Mouse (Mus musculus) E14TG2a.4 (cell line): ENCODE data around the gene Myo1e.

Experiments used
- H3K27me3 ChIP-seq: 2 replicates; pipeline ENCODE4 v1.6.1; 2014; ENCODE audit warnings: low read length, control low read depth; ENCODE audit not compliant: insufficient read depth
- H3K36me3 ChIP-seq: 2 replicates; pipeline ENCODE4 v1.6.1; 2014; ENCODE audit warnings: low read length, control low read depth; ENCODE audit not compliant: insufficient read depth
- H3K4me1 ChIP-seq: replicated peaks from 2 replicates; pipeline ENCODE4 v1.6.1; 2014; ENCODE audit warnings: low read depth, low read length, control low read depth
- H3K4me3 ChIP-seq: replicated peaks from 2 replicates; pipeline ENCODE4 v1.5.1; 2014; ENCODE audit warnings: mild to moderate bottlenecking, low read length
- H3K9me3 ChIP-seq: 2 replicates; pipeline ENCODE4 v1.6.1; 2014; ENCODE audit warnings: low read length, control low read depth
- CTCF ChIP-seq: conservative IDR thresholded peaks from 2 replicates; pipeline ENCODE4 v1.5.1; 2014; ENCODE audit warnings: low read length
- NANOG ChIP-seq: IDR thresholded peaks from 2 replicates; pipeline ENCODE4 v1.6.1; 2014; ENCODE audit warnings: borderline replicate concordance, low read length, mixed read lengths
- POU5F1 ChIP-seq: IDR thresholded peaks from 2 replicates; pipeline ENCODE4 v1.6.1; 2014; ENCODE audit warnings: low read length, borderline replicate concordance

Gene Myo1e

DNA sequence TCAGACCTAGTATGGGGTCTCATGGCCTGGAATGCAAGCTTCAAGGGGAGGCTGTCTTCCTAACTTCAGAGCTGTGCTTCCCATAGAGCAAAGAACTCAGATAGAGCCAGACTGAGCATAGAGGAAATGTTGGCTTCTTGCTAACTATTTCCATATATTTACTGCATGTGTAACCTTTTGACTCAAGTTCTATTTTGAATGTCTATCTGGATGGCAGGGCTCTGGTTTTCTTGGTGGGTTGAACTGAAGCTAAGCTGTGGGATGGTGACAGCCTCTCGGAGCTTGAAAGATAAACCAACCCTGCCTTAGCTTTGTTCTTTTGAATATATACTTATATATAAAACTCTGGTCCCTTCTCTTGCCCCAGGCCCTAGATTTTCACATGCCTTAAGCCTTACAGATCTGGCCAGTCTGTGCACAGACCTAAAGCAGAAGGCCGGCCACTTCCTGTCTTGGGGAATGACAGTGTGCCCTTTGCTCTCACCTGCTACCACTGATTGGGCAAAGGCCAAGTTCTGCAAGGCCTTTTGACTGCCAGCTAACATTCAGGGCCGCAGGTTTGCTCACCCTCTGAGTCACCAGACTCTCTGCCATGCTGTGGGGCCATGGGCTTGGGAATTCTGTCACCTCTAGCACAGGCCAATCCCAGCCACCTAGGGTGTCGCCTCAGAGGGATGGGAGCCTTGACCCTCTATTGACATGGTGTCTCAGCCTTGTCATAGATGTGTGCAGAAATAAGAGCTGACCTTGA, 35.1 kb downstream of the Myo1e start:
- Histone ChIP-seq H3K36me3 (no peaks in the 10 kb centered on the region), H3K27me3 (no peaks in the 10 kb centered on the region), H3K4me3 (no peak overlapping the region), H3K4me1 (peaks cover 44% of the 10 kb centered on the region), H3K9me3 (peaks cover 6% of the 10 kb centered on the region; the same call in 1 of the 2 replicates)
- no peak for TF ChIP-seq CTCF

DNA sequence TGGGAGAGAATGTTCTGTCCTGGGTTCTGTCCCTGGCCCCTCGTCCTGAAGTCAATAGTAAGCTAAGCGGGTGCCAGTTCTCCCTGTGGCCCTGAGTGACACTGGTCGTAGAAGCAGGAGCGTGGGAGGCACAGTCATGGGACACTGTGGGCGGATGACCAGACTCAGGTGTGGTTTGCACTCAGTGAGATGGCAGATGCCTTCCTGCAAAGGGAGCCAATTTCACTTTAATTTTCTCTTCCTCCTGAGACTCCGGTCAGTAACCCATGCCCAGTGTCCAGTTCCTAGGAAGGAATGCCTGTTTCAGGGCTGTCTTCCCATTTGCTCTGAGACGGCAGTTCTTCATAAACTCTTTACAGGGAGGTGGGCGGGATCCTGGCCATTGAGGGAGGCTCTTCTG, 36.1 kb downstream of the Myo1e start:
- no peaks in the 10 kb centered on the region for H3K27me3 ChIP-seq
- H3K4me3 ChIP-seq, result no peak overlapping the region
- H3K36me3 ChIP-seq, result no peaks in the 10 kb centered on the region
- TF ChIP-seq POU5F1, result no peak
- no peak for TF ChIP-seq CTCF
- no peak for TF ChIP-seq NANOG
- H3K9me3 ChIP-seq, result peaks cover 6% of the 10 kb centered on the region; the same call in 1 of the 2 replicates
- H3K4me1 ChIP-seq, result peaks cover 52% of the 10 kb centered on the region

DNA sequence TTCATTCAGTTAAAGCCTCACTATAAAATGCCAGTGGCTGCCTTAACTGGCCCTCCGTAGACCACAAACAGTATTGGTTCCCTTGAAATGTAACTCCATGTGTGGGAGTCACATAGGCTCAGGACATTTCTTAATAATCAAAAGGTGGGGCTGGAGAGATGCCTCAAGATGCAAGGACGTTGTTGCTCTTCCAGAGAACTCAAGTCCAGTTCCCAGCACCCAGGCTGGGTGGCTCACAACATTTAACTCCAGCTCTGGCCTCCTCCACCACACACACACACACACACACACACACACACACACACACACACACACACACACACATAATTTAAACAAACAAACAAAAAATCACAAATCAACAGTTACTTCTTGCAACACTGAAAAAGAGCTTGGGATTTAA, 36.6 kb downstream of the Myo1e start:
- H3K36me3 ChIP-seq, result no peaks in the 10 kb centered on the region

DNA sequence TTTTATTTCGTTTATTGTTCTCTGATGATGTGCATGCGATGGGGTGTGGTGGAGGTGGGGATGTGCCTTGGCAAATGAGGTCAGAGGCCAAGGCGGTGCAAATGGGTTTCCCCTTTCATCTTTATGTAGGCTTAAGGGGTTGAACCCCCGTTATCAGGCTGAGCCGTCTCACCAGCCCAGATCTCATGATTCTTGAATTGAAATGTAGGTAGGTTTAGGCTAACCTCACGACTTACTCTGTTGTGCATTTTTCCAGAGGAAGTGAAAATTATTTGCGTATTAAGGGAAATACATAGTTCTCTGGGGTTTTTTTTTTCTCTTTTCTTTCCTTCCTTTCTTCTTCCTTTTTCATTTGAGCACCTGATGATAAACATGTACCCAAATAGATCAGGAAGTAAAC, 37.0 kb downstream of the Myo1e start:
- TF ChIP-seq CTCF, result no peak
- no peak for TF ChIP-seq POU5F1
- no peak for TF ChIP-seq NANOG
- Histone ChIP-seq H3K36me3 (no peaks in the 10 kb centered on the region), H3K27me3 (no peaks in the 10 kb centered on the region), H3K4me1 (peaks cover 56% of the 10 kb centered on the region), H3K4me3 (no peak overlapping the region), H3K9me3 (peaks cover 6% of the 10 kb centered on the region; the same call in 1 of the 2 replicates)

More for the DNA sequence above, 36.6 kb downstream of the Myo1e start:
- no peak for TF ChIP-seq POU5F1
- TF ChIP-seq CTCF, result no peak
- TF ChIP-seq NANOG, result no peak
- H3K4me3 ChIP-seq, result no peak overlapping the region
- H3K4me1 ChIP-seq, result peaks cover 53% of the 10 kb centered on the region
- H3K27me3 ChIP-seq, result no peaks in the 10 kb centered on the region
- H3K9me3 ChIP-seq, result peaks cover 6% of the 10 kb centered on the region; the same call in 1 of the 2 replicates

DNA sequence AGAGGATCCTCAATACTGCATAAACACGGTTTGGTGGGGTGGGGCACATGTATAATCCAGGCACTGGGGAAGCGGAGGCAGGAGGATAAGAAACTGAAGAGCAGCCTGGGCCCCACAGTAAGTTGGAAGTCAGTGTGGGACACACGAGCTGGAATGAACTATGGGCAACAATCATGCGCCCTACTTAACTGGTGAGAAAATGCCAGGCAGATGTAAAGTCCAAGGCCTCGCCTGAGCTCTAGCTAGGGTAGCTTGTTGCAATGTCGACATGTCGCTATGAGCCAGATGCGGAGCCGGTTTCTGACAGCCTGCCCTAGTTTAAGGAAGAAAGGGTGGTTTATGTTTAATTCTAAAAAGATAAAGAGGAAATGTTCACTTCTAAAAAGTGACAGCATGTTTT, 37.9 kb downstream of the Myo1e start:
- Histone ChIP-seq H3K9me3 (peaks cover 6% of the 10 kb centered on the region; the same call in 1 of the 2 replicates), H3K4me1 (peaks cover 65% of the 10 kb centered on the region), H3K36me3 (no peaks in the 10 kb centered on the region), H3K4me3 (no peak overlapping the region), H3K27me3 (no peaks in the 10 kb centered on the region)
- TF ChIP-seq CTCF (no peak), NANOG (no peak), POU5F1 (no peak)

DNA sequence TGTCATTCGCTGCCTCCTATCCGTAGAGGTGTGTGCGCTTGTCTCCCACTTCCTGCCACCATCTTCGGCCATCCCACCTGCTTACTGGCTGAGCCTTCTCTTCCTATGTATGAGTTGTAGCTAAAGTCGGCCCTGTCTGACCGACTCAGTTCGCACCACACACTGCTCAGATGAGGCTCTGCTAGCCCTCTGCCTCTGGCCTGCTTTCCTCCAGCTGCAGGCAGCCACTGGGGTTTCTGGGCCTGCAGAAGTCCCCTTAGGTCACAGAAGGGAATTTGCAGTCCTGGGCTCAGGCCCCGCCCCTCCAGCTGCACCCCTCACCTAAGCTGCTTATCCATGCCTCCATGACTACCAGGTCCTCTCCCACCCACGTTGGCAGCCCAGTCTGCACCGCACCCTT, 39.3 kb downstream of the Myo1e start:
- Histone ChIP-seq H3K4me3 (no peak overlapping the region; the same call in 1 of the 2 replicates), H3K27me3 (no peaks in the 10 kb centered on the region), H3K36me3 (no peaks in the 10 kb centered on the region), H3K4me1 (peaks cover 72% of the 10 kb centered on the region), H3K9me3 (peaks cover 6% of the 10 kb centered on the region; the same call in 1 of the 2 replicates)
- TF ChIP-seq POU5F1 (no peak), NANOG (no peak), CTCF (no peak)

DNA sequence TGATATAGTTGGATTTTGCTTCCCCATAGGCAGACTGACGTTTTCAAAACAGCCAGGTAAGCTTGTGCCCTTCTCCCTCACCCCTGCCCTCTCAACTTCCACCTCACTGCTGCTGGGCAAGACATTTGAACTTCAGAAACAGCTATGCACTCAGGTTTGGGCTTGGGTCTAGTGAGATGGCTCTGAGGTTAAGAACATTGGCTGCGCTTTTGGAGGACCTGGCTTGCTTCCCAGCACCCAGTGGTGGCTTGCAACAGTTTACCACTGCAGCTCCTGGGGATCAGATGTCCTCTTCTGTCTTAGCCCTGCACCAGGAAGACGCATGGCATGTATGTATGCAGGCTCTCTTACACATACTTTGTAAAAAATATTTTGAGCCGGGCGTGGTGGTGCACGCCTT, 40.9 kb downstream of the Myo1e start:
- TF ChIP-seq POU5F1 (no peak), CTCF (no peak), NANOG (no peak)

DNA sequence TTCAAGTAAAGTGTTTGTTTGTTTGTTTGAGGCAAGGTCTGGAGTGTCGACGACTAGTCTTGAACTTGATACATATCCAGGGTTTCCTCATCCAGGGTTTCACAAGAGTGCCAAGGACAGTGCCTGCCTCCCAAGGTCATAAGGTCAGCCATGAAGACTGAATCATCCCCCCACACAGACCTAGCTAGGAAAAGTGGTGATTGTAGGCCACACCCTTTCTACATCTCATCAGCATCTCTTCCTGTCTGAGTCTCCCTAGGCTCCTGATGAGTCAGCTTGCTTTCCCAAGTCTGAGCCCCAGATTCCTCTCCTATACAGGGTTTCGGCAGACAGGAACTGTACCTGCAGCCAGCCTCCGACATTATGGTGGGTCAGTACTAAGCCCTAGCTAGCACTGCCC, 41.7 kb downstream of the Myo1e start:
- H3K4me3 ChIP-seq, result peak overlapping the region; percentile 53
- H3K27me3 ChIP-seq, result no peaks in the 10 kb centered on the region
- H3K4me1 ChIP-seq, result peaks cover 85% of the 10 kb centered on the region
- H3K36me3 ChIP-seq, result peaks cover 5% of the 10 kb centered on the region; the same call in 1 of the 2 replicates
- no peak for TF ChIP-seq CTCF
- no peak for TF ChIP-seq NANOG
- no peak for TF ChIP-seq POU5F1
- H3K9me3 ChIP-seq, result no peaks in the 10 kb centered on the region

More for the DNA sequence above, 40.9 kb downstream of the Myo1e start:
- Histone ChIP-seq H3K4me3 (no peak overlapping the region), H3K27me3 (no peaks in the 10 kb centered on the region), H3K36me3 (peaks cover 2% of the 10 kb centered on the region; the same call in 1 of the 2 replicates), H3K4me1 (peaks cover 79% of the 10 kb centered on the region), H3K9me3 (peaks cover 6% of the 10 kb centered on the region; the same call in 1 of the 2 replicates)
